8 mouse cellular contexts compared by ENCODE assay signal in genomic region chr9:21073044-21073840, GRCm38 (mm10). TPM values are rescaled to one million over a fixed set of nuclear protein-coding genes. Genes with fewer than 3 reads are reported as not detected.
DNase-seq lines count a peak whose midpoint lies in the region; ATAC-seq lines count a peak whose summit lies in the region.

Gene Gm49373, minus strand, starts transcription at chr9:21073096.
Gene Fdx1l, minus strand, starts transcription at chr9:21073614.

- peak within 1 kb of the TSS; percentile 70; the same call in 1 of the 2 replicates for H3K27ac ChIP-seq in hindbrain, embryonic 14.5 days

- ATAC-seq in hindbrain, embryonic 14.5 days (ENCODE audit: low FRiP score), result peak; percentile 95

- peaks cover 12% of the 10 kb centered on the region for H3K4me1 ChIP-seq in hindbrain, embryonic 14.5 days (replicated peaks; ENCODE audit: control insufficient read depth, insufficient read depth, low read length)

- 3% methylated on average over 58 of the region's 58 CpGs for WGBS in hindbrain, embryonic 14.5 days

- peak within 1 kb of the TSS; percentile 73 for H3K4me3 ChIP-seq in hindbrain, embryonic 14.5 days (replicated peaks; ENCODE audit: low read length)

- H3K36me3 ChIP-seq in hindbrain, embryonic 14.5 days (replicated peaks; ENCODE audit: control insufficient read depth, insufficient read depth), result peaks cover 53% of the 10 kb centered on the region

- no peaks in the 10 kb centered on the region for H3K9me3 ChIP-seq in hindbrain, embryonic 14.5 days (ENCODE audit: control insufficient read depth, low read length)

- H3K27me3 ChIP-seq in hindbrain, embryonic 14.5 days (ENCODE audit: control insufficient read depth, insufficient read depth, low read length), result no peaks in the 10 kb centered on the region

- peak within 1 kb of the TSS; percentile 76 for H3K4me2 ChIP-seq in hindbrain, embryonic 14.5 days (replicated peaks)

- DNase-seq in NIH3T3 (ENCODE audit: low read depth), result peak; percentile 89
- DNase-seq in cerebellum, postnatal 10 days, result peak; percentile 95
- peak; percentile 84 to 89 for DNase-seq in frontal cortex, postnatal 14 days (ENCODE audit: low spot score in 2 of 2)
- peak; percentile 88 for DNase-seq in hindbrain, embryonic 14.5 days (ENCODE audit: low spot score)
- DNase-seq in layer of hippocampus, postnatal 36 days, result peak; percentile 90
- peak; percentile 95 for DNase-seq in lung, postnatal 36 days
- DNase-seq in retina, postnatal 1 day, result peak; percentile 93
- peak; percentile 82 to 88 for DNase-seq in urinary bladder, adult 18-20 months (ENCODE audit: low spot score in 2 of 2)

- H3K9ac ChIP-seq in hindbrain, embryonic 14.5 days, result peak within 1 kb of the TSS; percentile 78

RNA-seq across cellular contexts. Expression of gene Gm49373, which starts in this region (rescaled TPM):
- 1.2 and 2.4 TPM in 2 replicates for polyA plus RNA-seq in hindbrain, embryonic 14.5 days (2014; fragmentation: Nextera tagmentation; extraction: Ambion mirVana)
- 1 to 10 TPM; 2.5 to 2.9 TPM for total RNA-seq in layer of hippocampus, postnatal 36 days (2021)

RNA-seq across cellular contexts. Expression of gene Fdx1l, which starts in this region (rescaled TPM):
- polyA plus RNA-seq in hindbrain, embryonic 14.5 days (2014; fragmentation: Nextera tagmentation; extraction: Ambion mirVana), result 67.0 and 72.0 TPM in 2 replicates
- total RNA-seq in layer of hippocampus, postnatal 36 days (2021), result 10 to 100 TPM; 56.0 to 64.5 TPM

Comparison
In these comparisons a context has a peak if more than half of its experiments do, and no peak if none do; other contexts are left out.
1. Peak in every context shown above with its lines: DNase-seq, ATAC-seq, H3K4me3 ChIP-seq and H3K27ac ChIP-seq.